Mouse (Mus musculus): ENCODE measurements around the gene Enpp6. TPM values are rescaled to one million over a fixed set of nuclear protein-coding genes. Genes with fewer than 3 reads are reported as not detected.
A peak's percentile ranks its signal among the peaks of the same experiment; 100 is the strongest.

Enpp6 gene
- polyA plus RNA-seq, 1 experiment from 2014 or later: 0.29 TPM

- no peak for TF ChIP-seq CTCF (IDR thresholded peaks at IDR 0.05; ENCODE audit: low read depth)
- Histone ChIP-seq H3K27me3 (ENCODE audit: insufficient read depth, low read length) (no peaks in the 10 kb centered on the region), H3K4me2 (no peak overlapping the region), H3K4me1 (ENCODE audit: insufficient read depth) (no peaks in the 10 kb centered on the region), H3K9me3 (ENCODE audit: low read depth, low read length) (no peaks in the 10 kb centered on the region), H3K9ac (no peak overlapping the region), H3K4me3 (ENCODE audit: low read depth, low read length) (no peak overlapping the region), H3K27ac (ENCODE audit: low read depth) (no peak overlapping the region), H3K36me3 (ENCODE audit: insufficient read depth) (no peaks in the 10 kb centered on the region)
- DNase-seq (no peak), ATAC-seq (ENCODE audit: insufficient read depth) (0 out of 2 replicates have a peak, but pooled peaks have one; percentile 11)
- WGBS: 36% methylated on average over 9 of the region's 9 CpGs
These were observed 9.4 kb downstream of the Enpp6 start for GRCm38 (mm10) chr8:46995931-46996664.

DNA sequence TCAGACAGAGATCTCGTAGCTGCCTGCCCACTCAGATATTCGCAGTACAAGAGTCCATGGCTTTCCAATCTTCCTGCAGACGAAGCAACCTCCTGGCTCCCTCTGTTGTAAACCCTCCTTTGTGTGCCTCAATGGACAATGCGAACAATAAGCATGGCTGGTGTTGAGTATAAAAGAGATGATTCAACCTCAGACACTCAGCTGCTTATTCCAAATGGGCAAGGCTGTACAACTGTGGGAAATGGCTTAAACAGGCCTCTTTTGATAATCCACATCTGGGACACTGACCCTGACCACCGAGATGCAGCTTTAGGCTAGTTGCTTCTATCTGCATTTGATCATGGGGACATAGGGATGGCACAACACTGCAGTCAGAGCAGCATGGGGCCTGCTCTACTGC is 19.0 kb downstream of the Enpp6 start:
- Histone ChIP-seq H3K36me3 (ENCODE audit: insufficient read depth) (no peaks in the 10 kb centered on the region), H3K27ac (ENCODE audit: low read depth) (no peak overlapping the region), H3K9me3 (ENCODE audit: low read depth, low read length) (no peaks in the 10 kb centered on the region), H3K4me1 (ENCODE audit: insufficient read depth) (no peaks in the 10 kb centered on the region), H3K9ac (no peak overlapping the region), H3K4me3 (ENCODE audit: low read depth, low read length) (no peak overlapping the region), H3K27me3 (ENCODE audit: insufficient read depth, low read length) (no peaks in the 10 kb centered on the region), H3K4me2 (no peak overlapping the region)
- DNase-seq: no peak
- WGBS: 78% methylated on average over 5 of the region's 5 CpGs
- ATAC-seq (ENCODE audit: insufficient read depth): no peak
- no peak for TF ChIP-seq CTCF (IDR thresholded peaks at IDR 0.05; ENCODE audit: low read depth)

DNA sequence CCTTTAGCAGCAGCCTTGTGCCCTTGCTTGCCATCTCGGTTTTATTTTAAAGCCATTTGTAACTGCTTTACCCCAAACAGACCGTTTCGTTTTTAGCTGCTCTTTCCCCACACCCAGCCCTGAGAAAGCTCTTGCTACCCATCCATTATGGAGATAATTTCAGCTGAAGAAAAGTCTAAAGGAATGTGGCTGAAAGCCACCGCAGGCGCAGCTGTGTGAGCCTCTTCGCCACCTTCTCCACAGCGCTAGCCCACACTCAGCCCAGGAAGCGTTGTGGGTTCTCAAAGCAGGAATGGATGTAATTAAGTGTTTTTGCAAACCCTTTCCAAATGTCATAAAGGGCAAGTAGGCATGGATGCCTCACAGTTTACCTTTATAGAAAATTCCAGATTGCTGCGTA is 20.1 kb downstream of the Enpp6 start:
- Histone ChIP-seq H3K9ac (no peak overlapping the region), H3K27me3 (ENCODE audit: insufficient read depth, low read length) (no peaks in the 10 kb centered on the region), H3K4me3 (ENCODE audit: low read depth, low read length) (no peak overlapping the region), H3K36me3 (ENCODE audit: insufficient read depth) (no peaks in the 10 kb centered on the region), H3K9me3 (ENCODE audit: low read depth, low read length) (no peaks in the 10 kb centered on the region), H3K27ac (ENCODE audit: low read depth) (no peak overlapping the region), H3K4me1 (ENCODE audit: insufficient read depth) (no peaks in the 10 kb centered on the region), H3K4me2 (no peak overlapping the region)
- WGBS: 45% methylated on average over 9 of the region's 9 CpGs
- no peak for TF ChIP-seq CTCF (IDR thresholded peaks at IDR 0.05; ENCODE audit: low read depth)
- ATAC-seq (ENCODE audit: insufficient read depth) (no peak), DNase-seq (peak; percentile 28)

- ATAC-seq (ENCODE audit: insufficient read depth) (no peak), DNase-seq (no peak)
- no peak overlapping the region for H3K9ac ChIP-seq
- H3K27me3 ChIP-seq (ENCODE audit: insufficient read depth, low read length): no peaks in the 10 kb centered on the region
- no peak overlapping the region for H3K27ac ChIP-seq (ENCODE audit: low read depth)
- 70% methylated on average over 13 of the region's 13 CpGs for WGBS
- no peaks in the 10 kb centered on the region for H3K4me1 ChIP-seq (ENCODE audit: insufficient read depth)
- TF ChIP-seq CTCF (IDR thresholded peaks at IDR 0.05; ENCODE audit: low read depth): no peak
- no peak overlapping the region for H3K4me3 ChIP-seq (ENCODE audit: low read depth, low read length)
- H3K9me3 ChIP-seq (ENCODE audit: low read depth, low read length): no peaks in the 10 kb centered on the region
- no peaks in the 10 kb centered on the region for H3K36me3 ChIP-seq (ENCODE audit: insufficient read depth)
- H3K4me2 ChIP-seq: no peak overlapping the region
These were observed 21.6 kb downstream of the Enpp6 start for GRCm38 (mm10) chr8:47008220-47008773.

DNA sequence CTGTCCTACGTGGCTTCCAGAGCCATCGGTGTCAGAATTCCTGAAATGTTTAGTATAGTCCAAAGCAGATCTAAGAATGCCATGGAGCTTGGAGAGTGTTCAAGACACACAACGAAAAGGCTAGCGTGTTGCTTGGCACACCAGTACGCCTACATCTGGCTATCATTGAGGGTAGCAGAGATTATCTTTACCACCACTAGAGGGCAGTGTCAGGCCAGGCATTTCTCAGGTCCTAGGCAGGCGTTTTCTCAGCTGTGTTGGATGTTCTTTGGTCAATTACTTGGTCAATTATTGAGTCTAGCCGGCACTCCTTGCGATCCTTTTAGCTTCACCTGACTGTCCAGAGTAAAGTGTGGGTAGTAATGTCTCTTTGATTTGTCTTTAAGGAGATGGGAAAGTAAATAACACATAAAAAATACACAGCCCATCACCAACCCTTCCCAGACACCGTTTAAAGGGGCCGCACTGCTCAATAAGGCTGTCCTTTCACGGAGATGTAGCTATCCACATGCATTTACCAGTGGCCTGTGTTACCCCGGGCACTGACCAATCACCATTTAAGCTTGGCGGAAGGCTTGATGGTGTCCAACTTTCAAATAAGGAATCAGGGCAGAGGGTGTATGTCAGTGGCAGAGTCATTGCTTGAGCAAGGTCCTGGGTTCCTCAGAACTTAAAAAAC is 29.7 kb downstream of the Enpp6 start:
- Histone ChIP-seq H3K36me3 (ENCODE audit: insufficient read depth) (no peaks in the 10 kb centered on the region), H3K4me1 (ENCODE audit: insufficient read depth) (peaks cover 2% of the 10 kb centered on the region; the same call in 1 of the 2 replicates), H3K27me3 (ENCODE audit: insufficient read depth, low read length) (peaks cover 3% of the 10 kb centered on the region; the same call in 1 of the 2 replicates), H3K9ac (no peak overlapping the region), H3K4me3 (ENCODE audit: low read depth, low read length) (no peak overlapping the region), H3K9me3 (ENCODE audit: low read depth, low read length) (no peaks in the 10 kb centered on the region), H3K4me2 (no peak overlapping the region), H3K27ac (ENCODE audit: low read depth) (no peak overlapping the region)
- WGBS: 40% methylated on average over 13 of the region's 13 CpGs
- TF ChIP-seq CTCF (IDR thresholded peaks at IDR 0.05; ENCODE audit: low read depth): peak; percentile 99
- ATAC-seq (ENCODE audit: insufficient read depth) (peak; percentile 62), DNase-seq (peak; percentile 93)

DNA sequence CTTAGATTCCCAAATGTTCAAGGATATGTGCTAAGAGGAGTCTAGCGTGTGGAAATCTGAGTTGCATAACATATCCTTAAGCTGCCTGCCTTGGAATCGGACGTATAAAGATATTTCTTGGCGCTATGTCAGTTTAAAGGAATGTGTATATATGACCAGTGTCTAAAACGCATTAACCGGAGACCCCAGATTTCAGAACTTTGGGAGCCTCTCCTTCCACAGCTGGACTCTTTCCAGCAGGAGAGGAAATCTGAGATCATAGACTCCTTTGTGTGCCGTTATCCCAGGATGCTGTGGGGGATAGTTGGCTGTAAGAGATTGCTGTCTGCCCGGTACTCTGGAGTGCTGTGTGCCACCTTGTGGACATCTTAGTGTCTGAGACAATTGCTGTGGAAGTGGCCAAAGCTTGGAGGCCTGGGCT is 34.5 kb downstream of the Enpp6 start:
- DNase-seq (peak; percentile 91), ATAC-seq (ENCODE audit: insufficient read depth) (peak; percentile 88)
- Histone ChIP-seq H3K9me3 (ENCODE audit: low read depth, low read length) (no peaks in the 10 kb centered on the region), H3K27ac (ENCODE audit: low read depth) (no peak overlapping the region), H3K4me3 (ENCODE audit: low read depth, low read length) (no peak overlapping the region), H3K36me3 (ENCODE audit: insufficient read depth) (no peaks in the 10 kb centered on the region), H3K4me2 (no peak overlapping the region), H3K27me3 (ENCODE audit: insufficient read depth, low read length) (peaks cover 4% of the 10 kb centered on the region; the same call in 1 of the 2 replicates), H3K4me1 (ENCODE audit: insufficient read depth) (peaks cover 3% of the 10 kb centered on the region; the same call in 1 of the 2 replicates), H3K9ac (no peak overlapping the region)
- peak; percentile 56 for TF ChIP-seq CTCF (IDR thresholded peaks at IDR 0.05; ENCODE audit: low read depth)
- WGBS: 27% methylated on average over 8 of the region's 8 CpGs

GRCm38 (mm10) chr8:47024612-47025011 is 37.9 kb downstream of the Enpp6 start:
- Histone ChIP-seq H3K36me3 (ENCODE audit: insufficient read depth) (no peaks in the 10 kb centered on the region), H3K4me3 (ENCODE audit: low read depth, low read length) (no peak overlapping the region), H3K4me2 (no peak overlapping the region), H3K27ac (ENCODE audit: low read depth) (no peak overlapping the region), H3K27me3 (ENCODE audit: insufficient read depth, low read length) (peaks cover 4% of the 10 kb centered on the region; the same call in 1 of the 2 replicates), H3K4me1 (ENCODE audit: insufficient read depth) (peaks cover 3% of the 10 kb centered on the region; the same call in 1 of the 2 replicates), H3K9ac (no peak overlapping the region), H3K9me3 (ENCODE audit: low read depth, low read length) (no peaks in the 10 kb centered on the region)
- no peak for DNase-seq
- no peak for ATAC-seq (ENCODE audit: insufficient read depth)
- 80% methylated on average over 4 of the region's 4 CpGs for WGBS
- no peak for TF ChIP-seq CTCF (IDR thresholded peaks at IDR 0.05; ENCODE audit: low read depth)

All from lung, embryonic 14.5 days (tissue).